Mouse (Mus musculus) kidney, adult 2 months (tissue): ENCODE data around the gene Plscr4.

Source experiments
- CTCF ChIP-seq: fragments of 200-500 bp; conservative IDR thresholded peaks from 2 replicates; pipeline ENCODE4 v1.5.1; 2011; ENCODE audit warnings: low read depth, mild to moderate bottlenecking, control low read depth, low read length, moderate library complexity, mixed read lengths; ENCODE audit not compliant: insufficient read depth, insufficient read length
- POLR2A ChIP-seq: fragments of 200-500 bp; IDR thresholded peaks from one replicate; pipeline ENCODE4 v1.6.1; 2011; ENCODE audit warnings: low read depth, low read length, control low read depth

DNA sequence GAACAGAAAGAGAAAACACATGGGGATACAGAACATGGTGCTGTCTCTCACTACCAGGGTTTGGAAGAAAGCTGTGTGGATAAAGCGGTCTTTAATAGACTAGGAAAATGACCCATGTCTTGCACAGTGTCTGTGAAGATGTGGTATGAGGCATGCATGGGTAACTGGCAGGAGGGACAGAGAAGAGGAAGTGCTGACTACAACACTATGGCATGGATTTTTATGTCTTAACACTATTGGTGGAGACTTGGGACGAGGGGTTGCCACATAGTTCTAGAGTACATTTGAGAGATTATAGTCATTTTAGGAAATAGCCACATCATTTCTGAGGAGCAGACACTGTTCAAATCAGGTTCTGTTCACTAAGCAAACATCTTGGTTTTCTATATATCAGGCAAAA is 16.0 kb downstream of the Plscr4 start:
- TF ChIP-seq CTCF, result no peak
- no peak for TF ChIP-seq POLR2A
